Mouse (Mus musculus): ENCODE data around the gene Ttc30a2. TPM values are rescaled to one million over a fixed set of nuclear protein-coding genes. Genes with fewer than 3 reads are reported as not detected.
"Not testable (repeated sequence)": the region's sequence is repeated elsewhere in the genome, so short reads cannot be mapped to it uniquely, and the experiment has no call there.

The Ttc30a2 gene
- polyA plus RNA-seq, 1 experiment from 2014 or later = 0.54 TPM

GRCm38 (mm10) chr2:75985124-75985523 lies 7.2 kb upstream of the Ttc30a2 start:
- no peaks in the 10 kb centered on the region for H3K27me3 ChIP-seq (ENCODE audit: control insufficient read depth, insufficient read depth, low read depth, low read length)
- no peak overlapping the region for H3K9ac ChIP-seq (ENCODE audit: low read length)
- no peak overlapping the region for H3K4me3 ChIP-seq (ENCODE audit: low read length)
- peaks cover 18% of the 10 kb centered on the region for H3K4me1 ChIP-seq (replicated peaks; ENCODE audit: control insufficient read depth, insufficient read depth, low read length)
- whole genome bisulfite sequencing = 2% methylated on average over 2 of the region's 2 CpGs
- H3K4me2 ChIP-seq (ENCODE audit: low read depth, low read length) = no peak overlapping the region
- no peak overlapping the region for H3K27ac ChIP-seq (ENCODE audit: low read length)
- ATAC-seq (ENCODE audit: low read depth) = peak; percentile 64; the same call in 1 of the 2 replicates
- no peaks in the 10 kb centered on the region for H3K36me3 ChIP-seq (ENCODE audit: control insufficient read depth, insufficient read depth, low read length)
- no peaks in the 10 kb centered on the region for H3K9me3 ChIP-seq (ENCODE audit: control insufficient read depth, low read length)

GRCm38 (mm10) chr2:75983847-75984246 lies 5.9 kb upstream of the Ttc30a2 start:
- Histone ChIP-seq H3K27me3 (ENCODE audit: control insufficient read depth, insufficient read depth, low read depth, low read length) (no peaks in the 10 kb centered on the region), H3K27ac (ENCODE audit: low read length) (no peak overlapping the region), H3K4me3 (ENCODE audit: low read length) (no peak overlapping the region), H3K36me3 (ENCODE audit: control insufficient read depth, insufficient read depth, low read length) (no peaks in the 10 kb centered on the region), H3K4me2 (ENCODE audit: low read depth, low read length) (no peak overlapping the region), H3K9ac (ENCODE audit: low read length) (no peak overlapping the region), H3K4me1 (replicated peaks; ENCODE audit: control insufficient read depth, insufficient read depth, low read length) (peaks cover 13% of the 10 kb centered on the region), H3K9me3 (ENCODE audit: control insufficient read depth, low read length) (no peaks in the 10 kb centered on the region)
- 61% methylated on average over 3 of the region's 3 CpGs for WGBS
- no peak for ATAC-seq (ENCODE audit: low read depth)

- peaks cover 7% of the 10 kb centered on the region for H3K4me1 ChIP-seq (replicated peaks; ENCODE audit: control insufficient read depth, insufficient read depth, low read length)
- H3K9ac ChIP-seq (ENCODE audit: low read length) = no peak overlapping the region
- H3K9me3 ChIP-seq (ENCODE audit: control insufficient read depth, low read length) = no peaks in the 10 kb centered on the region
Measured at GRCm38 (mm10) chr2:75983091-75983490, 5.1 kb upstream of the Ttc30a2 start.

GRCm38 (mm10) chr2:75982626-75983025 lies 4.7 kb upstream of the Ttc30a2 start:
- no peaks in the 10 kb centered on the region for H3K27me3 ChIP-seq (ENCODE audit: control insufficient read depth, insufficient read depth, low read depth, low read length)
- peaks cover 2% of the 10 kb centered on the region; the same call in 1 of the 2 replicates for H3K4me1 ChIP-seq (replicated peaks; ENCODE audit: control insufficient read depth, insufficient read depth, low read length)
- no peak overlapping the region for H3K4me2 ChIP-seq (ENCODE audit: low read depth, low read length)
- H3K27ac ChIP-seq (ENCODE audit: low read length) = no peak overlapping the region
- 91% methylated on average over 4 of the region's 4 CpGs for WGBS
- ATAC-seq (ENCODE audit: low read depth) = no peak
- no peak overlapping the region for H3K4me3 ChIP-seq (ENCODE audit: low read length)
- H3K9me3 ChIP-seq (ENCODE audit: control insufficient read depth, low read length) = no peaks in the 10 kb centered on the region
- no peaks in the 10 kb centered on the region for H3K36me3 ChIP-seq (ENCODE audit: control insufficient read depth, insufficient read depth, low read length)
- no peak overlapping the region for H3K9ac ChIP-seq (ENCODE audit: low read length)

More at GRCm38 (mm10) chr2:75983091-75983490, 5.1 kb upstream of the Ttc30a2 start:
- Histone ChIP-seq H3K36me3 (ENCODE audit: control insufficient read depth, insufficient read depth, low read length) (no peaks in the 10 kb centered on the region), H3K27me3 (ENCODE audit: control insufficient read depth, insufficient read depth, low read depth, low read length) (no peaks in the 10 kb centered on the region), H3K27ac (ENCODE audit: low read length) (no peak overlapping the region), H3K4me2 (ENCODE audit: low read depth, low read length) (no peak overlapping the region), H3K4me3 (ENCODE audit: low read length) (no peak overlapping the region)
- ATAC-seq (ENCODE audit: low read depth) = no peak
- 97% methylated on average over 3 of the region's 3 CpGs for WGBS

- WGBS = 2% methylated on average over 30 of the region's 34 CpGs
- Histone ChIP-seq H3K27ac (ENCODE audit: low read length) (peak within 1 kb of the TSS; percentile 47; the same call in 1 of the 2 replicates), H3K4me2 (ENCODE audit: low read depth, low read length) (peak within 1 kb of the TSS; percentile 69), H3K4me3 (ENCODE audit: low read length) (peak within 1 kb of the TSS; percentile 60), H3K9ac (ENCODE audit: low read length) (peak within 1 kb of the TSS; percentile 68)
- not testable (repeated sequence) for H3K36me3 ChIP-seq (ENCODE audit: control insufficient read depth, insufficient read depth, low read length); H3K27me3 ChIP-seq (ENCODE audit: control insufficient read depth, insufficient read depth, low read depth, low read length); H3K4me1 ChIP-seq (replicated peaks; ENCODE audit: control insufficient read depth, insufficient read depth, low read length); H3K9me3 ChIP-seq (ENCODE audit: control insufficient read depth, low read length)
- ATAC-seq (ENCODE audit: low read depth) = peak; percentile 67
Measured at GRCm38 (mm10) chr2:75981440-75982081, 3.6 kb upstream of the Ttc30a2 start, which contains the start of gene Ttc30a1. Ttc30a1 (minus strand) TSS chr2:75981967.

GRCm38 (mm10) chr2:75980933-75981439 lies 3.0 kb upstream of the Ttc30a2 start:
- peak overlapping the region; percentile 60 for H3K4me3 ChIP-seq (ENCODE audit: low read length)
- not testable (repeated sequence) for H3K27me3 ChIP-seq (ENCODE audit: control insufficient read depth, insufficient read depth, low read depth, low read length); H3K36me3 ChIP-seq (ENCODE audit: control insufficient read depth, insufficient read depth, low read length); H3K9me3 ChIP-seq (ENCODE audit: control insufficient read depth, low read length); H3K27ac ChIP-seq (ENCODE audit: low read length); ATAC-seq (ENCODE audit: low read depth); H3K4me1 ChIP-seq (replicated peaks; ENCODE audit: control insufficient read depth, insufficient read depth, low read length)
- 92% methylated on average over 13 of the region's 13 CpGs for WGBS
- H3K9ac ChIP-seq (ENCODE audit: low read length) = peak overlapping the region; percentile 68; the same call in 1 of the 2 replicates
- peak overlapping the region; percentile 69 for H3K4me2 ChIP-seq (ENCODE audit: low read depth, low read length)

- peak; percentile 92 for ATAC-seq (ENCODE audit: low read depth)
- H3K9ac ChIP-seq (ENCODE audit: low read length); H3K9me3 ChIP-seq (ENCODE audit: control insufficient read depth, low read length); H3K4me3 ChIP-seq (ENCODE audit: low read length); H3K4me2 ChIP-seq (ENCODE audit: low read depth, low read length); H3K27me3 ChIP-seq (ENCODE audit: control insufficient read depth, insufficient read depth, low read depth, low read length); H3K4me1 ChIP-seq (replicated peaks; ENCODE audit: control insufficient read depth, insufficient read depth, low read length); H3K36me3 ChIP-seq (ENCODE audit: control insufficient read depth, insufficient read depth, low read length): not testable (repeated sequence)
- 46% methylated on average over 2 of the region's 2 CpGs for WGBS
- H3K27ac ChIP-seq (ENCODE audit: low read length) = peak overlapping the region; percentile 58; the same call in 1 of the 2 replicates
Measured at GRCm38 (mm10) chr2:75976070-75976469, 1.9 kb downstream of the Ttc30a2 start.

- no peaks in the 10 kb centered on the region for H3K4me1 ChIP-seq (replicated peaks; ENCODE audit: control insufficient read depth, insufficient read depth, low read length)
- WGBS = 68% methylated on average over 9 of the region's 9 CpGs
- no peak overlapping the region for H3K4me3 ChIP-seq (ENCODE audit: low read length)
- no peak overlapping the region for H3K27ac ChIP-seq (ENCODE audit: low read length)
- no peaks in the 10 kb centered on the region for H3K9me3 ChIP-seq (ENCODE audit: control insufficient read depth, low read length)
- no peak for ATAC-seq (ENCODE audit: low read depth)
- H3K4me2 ChIP-seq (ENCODE audit: low read depth, low read length) = no peak overlapping the region
- no peaks in the 10 kb centered on the region for H3K27me3 ChIP-seq (ENCODE audit: control insufficient read depth, insufficient read depth, low read depth, low read length)
- H3K36me3 ChIP-seq (ENCODE audit: control insufficient read depth, insufficient read depth, low read length) = no peaks in the 10 kb centered on the region
- no peak overlapping the region for H3K9ac ChIP-seq (ENCODE audit: low read length)
Measured at GRCm38 (mm10) chr2:75974131-75974530, 3.8 kb downstream of the Ttc30a2 start.

GRCm38 (mm10) chr2:75964972-75965371 lies 13.0 kb downstream of the Ttc30a2 start:
- Histone ChIP-seq H3K27me3 (ENCODE audit: control insufficient read depth, insufficient read depth, low read depth, low read length) (no peaks in the 10 kb centered on the region), H3K27ac (ENCODE audit: low read length) (no peak overlapping the region), H3K4me1 (replicated peaks; ENCODE audit: control insufficient read depth, insufficient read depth, low read length) (peaks cover 18% of the 10 kb centered on the region), H3K4me3 (ENCODE audit: low read length) (peak overlapping the region; percentile 23), H3K36me3 (ENCODE audit: control insufficient read depth, insufficient read depth, low read length) (no peaks in the 10 kb centered on the region), H3K9me3 (ENCODE audit: control insufficient read depth, low read length) (no peaks in the 10 kb centered on the region), H3K9ac (ENCODE audit: low read length) (peak overlapping the region; percentile 21; the same call in 1 of the 2 replicates), H3K4me2 (ENCODE audit: low read depth, low read length) (peak overlapping the region; percentile 40)
- 20% methylated on average over 5 of the region's 5 CpGs for WGBS
- peak; percentile 79 for ATAC-seq (ENCODE audit: low read depth)
